Mouse (Mus musculus): ENCODE results near the gene Usp25.

- no peak for TF ChIP-seq CTCF (IDR thresholded peaks at IDR 0.05; ENCODE audit: extremely low read depth, insufficient read depth, insufficient read length, insufficient replicate concordance)
- no peak for TF ChIP-seq POLR2A (IDR thresholded peaks at IDR 0.05; ENCODE audit: low read depth, low read length)
These were observed 115.2 kb downstream of the Usp25 start for GRCm38 (mm10) chr16:77128683-77129082.

All from spleen, adult 2 months (tissue).